Mouse (Mus musculus) forebrain, embryonic 13.5 days (tissue): ENCODE measurements at regions not wholly inside any gene's neighbourhood (a gene's known extent, or its start where the extent isn't known, plus 50 kb on each side); places are given as distances from the start of the nearest gene placed in this dataset.
"Not testable (repeated sequence)": the region's sequence is repeated elsewhere in the genome, so short reads cannot be mapped to it uniquely, and the experiment has no call there.

Experiments used
- ATAC-seq: fragments of 200-750 bp; cut with Nextera tagmentation; 2 replicates; pipeline ENCODE4 v1.8.0; 2017
- H3K27ac ChIP-seq: fragments of 300-500 bp; sonication (generic); 2 replicates; pipeline ENCODE4 v1.5.1; 2015; ENCODE audit warnings: inconsistent platforms, mild to moderate bottlenecking, moderate library complexity
- H3K27me3 ChIP-seq: fragments of 300-500 bp; sonication (generic); 2 replicates; pipeline ENCODE4 v1.6.1; 2015; ENCODE audit warnings: mild to moderate bottlenecking, inconsistent platforms
- H3K36me3 ChIP-seq: fragments of 300-500 bp; sonication (generic); 2 replicates; pipeline ENCODE4 v1.6.1; 2015; ENCODE audit warnings: mild to moderate bottlenecking, inconsistent platforms; ENCODE audit not compliant: poor library complexity, severe bottlenecking
- H3K4me1 ChIP-seq: fragments of 300-500 bp; sonication (generic); 2 replicates; pipeline ENCODE4 v1.6.1; 2015; ENCODE audit warnings: inconsistent platforms
- H3K4me2 ChIP-seq: fragments of 300-500 bp; sonication (generic); 2 replicates; pipeline ENCODE4 v1.6.1; 2015; ENCODE audit warnings: inconsistent platforms, mild to moderate bottlenecking, moderate library complexity
- H3K4me3 ChIP-seq: fragments of 300-500 bp; sonication (generic); 2 replicates; pipeline ENCODE4 v1.5.1; 2015; ENCODE audit warnings: mild to moderate bottlenecking, inconsistent platforms
- H3K9ac ChIP-seq: fragments of 300-500 bp; sonication (generic); 2 replicates; pipeline ENCODE4 v1.6.1; 2015; ENCODE audit warnings: mild to moderate bottlenecking, inconsistent platforms
- H3K9me3 ChIP-seq: fragments of 300-500 bp; sonication (generic); replicated peaks from 2 replicates; pipeline ENCODE4 v1.6.1; 2016; ENCODE audit warnings: inconsistent platforms
- WGBS: fragments of 180-500 bp; shearing (Covaris S2); methylation state at CpG from one replicate; pipeline ENCODE4 v1.1.7; 2015; 5-methylcytosine and 5-hydroxymethylcytosine counted together

GRCm38 (mm10) chr8:8847579-8847978 is 157.3 kb upstream of the Arglu1 start:
- Histone ChIP-seq H3K27ac (no peak overlapping the region), H3K36me3 (no peaks in the 10 kb centered on the region), H3K4me1 (no peaks in the 10 kb centered on the region), H3K9me3 (no peaks in the 10 kb centered on the region), H3K4me3 (no peak overlapping the region), H3K27me3 (peaks cover 22% of the 10 kb centered on the region; the same call in 1 of the 2 replicates), H3K4me2 (no peak overlapping the region), H3K9ac (no peak overlapping the region)
- ATAC-seq = no peak
- 89% methylated on average over 10 of the region's 10 CpGs for WGBS

GRCm38 (mm10) chr8:8842326-8842725 is 152.0 kb upstream of the Arglu1 start:
- Histone ChIP-seq H3K9ac (no peak overlapping the region), H3K9me3 (no peaks in the 10 kb centered on the region), H3K36me3 (no peaks in the 10 kb centered on the region), H3K4me2 (no peak overlapping the region), H3K4me3 (no peak overlapping the region), H3K27ac (no peak overlapping the region), H3K4me1 (no peaks in the 10 kb centered on the region), H3K27me3 (0 out of 2 replicates have a peak, but pooled peaks cover under 1% of the 10 kb centered on the region)
- 58% methylated on average over 2 of the region's 2 CpGs for WGBS
- ATAC-seq = no peak

GRCm38 (mm10) chr8:8836166-8836565 is 145.8 kb upstream of the Arglu1 start:
- H3K27ac ChIP-seq, ATAC-seq, H3K27me3 ChIP-seq, H3K9ac ChIP-seq, H3K4me1 ChIP-seq, H3K4me2 ChIP-seq, H3K4me3 ChIP-seq, H3K9me3 ChIP-seq, H3K36me3 ChIP-seq: not testable (repeated sequence)
- 78% methylated on average over 11 of the region's 11 CpGs for WGBS

GRCm38 (mm10) chr8:8831306-8831705 is 141.0 kb upstream of the Arglu1 start:
- Histone ChIP-seq H3K4me2 (no peak overlapping the region), H3K4me3 (no peak overlapping the region), H3K9me3 (no peaks in the 10 kb centered on the region), H3K36me3 (no peaks in the 10 kb centered on the region), H3K4me1 (peaks cover 6% of the 10 kb centered on the region; the same call in 1 of the 2 replicates), H3K9ac (no peak overlapping the region), H3K27ac (no peak overlapping the region), H3K27me3 (no peaks in the 10 kb centered on the region)
- WGBS = 78% methylated on average over 6 of the region's 6 CpGs
- ATAC-seq = no peak

GRCm38 (mm10) chr8:8829230-8829629 is 138.9 kb upstream of the Arglu1 start:
- no peak overlapping the region for H3K27ac ChIP-seq
- H3K36me3 ChIP-seq = no peaks in the 10 kb centered on the region
- H3K9ac ChIP-seq = no peak overlapping the region
- H3K4me1 ChIP-seq = peaks cover 6% of the 10 kb centered on the region; the same call in 1 of the 2 replicates
- H3K4me3 ChIP-seq = no peak overlapping the region
- no peaks in the 10 kb centered on the region for H3K27me3 ChIP-seq
- no peaks in the 10 kb centered on the region for H3K9me3 ChIP-seq
- no peak overlapping the region for H3K4me2 ChIP-seq
- 49% methylated on average over 14 of the region's 14 CpGs for WGBS
- ATAC-seq = no peak

GRCm38 (mm10) chr8:8827555-8827954 is 137.2 kb upstream of the Arglu1 start:
- ATAC-seq = no peak
- WGBS = 79% methylated on average over 7 of the region's 7 CpGs
- peaks cover 6% of the 10 kb centered on the region; the same call in 1 of the 2 replicates for H3K4me1 ChIP-seq
- no peak overlapping the region for H3K27ac ChIP-seq
- no peaks in the 10 kb centered on the region for H3K36me3 ChIP-seq
- no peak overlapping the region for H3K9ac ChIP-seq
- no peak overlapping the region for H3K4me3 ChIP-seq
- no peak overlapping the region for H3K4me2 ChIP-seq
- no peaks in the 10 kb centered on the region for H3K9me3 ChIP-seq
- no peaks in the 10 kb centered on the region for H3K27me3 ChIP-seq

- Histone ChIP-seq H3K27me3 (no peaks in the 10 kb centered on the region), H3K4me1 (peaks cover 6% of the 10 kb centered on the region; the same call in 1 of the 2 replicates), H3K27ac (no peak overlapping the region), H3K9ac (no peak overlapping the region), H3K9me3 (no peaks in the 10 kb centered on the region), H3K36me3 (no peaks in the 10 kb centered on the region), H3K4me3 (no peak overlapping the region), H3K4me2 (no peak overlapping the region)
- WGBS = 57% methylated on average over 9 of the region's 9 CpGs
- no peak for ATAC-seq
Observed at GRCm38 (mm10) chr8:8826801-8827200, 136.5 kb upstream of the Arglu1 start.

- Histone ChIP-seq H3K27ac (no peak overlapping the region), H3K27me3 (no peaks in the 10 kb centered on the region), H3K9me3 (no peaks in the 10 kb centered on the region), H3K36me3 (no peaks in the 10 kb centered on the region), H3K4me2 (no peak overlapping the region), H3K9ac (no peak overlapping the region), H3K4me1 (peaks cover 13% of the 10 kb centered on the region), H3K4me3 (no peak overlapping the region)
- no peak for ATAC-seq
- WGBS = 84% methylated on average over 5 of the region's 5 CpGs
Observed at GRCm38 (mm10) chr8:8824886-8825285, 134.6 kb upstream of the Arglu1 start.

GRCm38 (mm10) chr8:8821119-8821518 is 130.8 kb upstream of the Arglu1 start:
- no peak for ATAC-seq
- Histone ChIP-seq H3K4me3 (no peak overlapping the region), H3K9ac (no peak overlapping the region), H3K4me1 (peaks cover 7% of the 10 kb centered on the region), H3K4me2 (no peak overlapping the region), H3K36me3 (no peaks in the 10 kb centered on the region), H3K9me3 (no peaks in the 10 kb centered on the region), H3K27ac (no peak overlapping the region), H3K27me3 (no peaks in the 10 kb centered on the region)
- 51% methylated on average over 6 of the region's 6 CpGs for WGBS

- H3K9me3 ChIP-seq = no peaks in the 10 kb centered on the region
- peaks cover 7% of the 10 kb centered on the region for H3K4me1 ChIP-seq
- 81% methylated on average over 6 of the region's 6 CpGs for WGBS
Observed at GRCm38 (mm10) chr8:8820614-8821013, 130.3 kb upstream of the Arglu1 start.

GRCm38 (mm10) chr8:8819233-8819931 is 129.1 kb upstream of the Arglu1 start:
- ATAC-seq = no peak
- no peak overlapping the region for H3K9ac ChIP-seq
- H3K4me1 ChIP-seq = peaks cover 7% of the 10 kb centered on the region
- no peaks in the 10 kb centered on the region for H3K36me3 ChIP-seq
- H3K4me2 ChIP-seq = no peak overlapping the region
- H3K4me3 ChIP-seq = no peak overlapping the region
- no peaks in the 10 kb centered on the region for H3K27me3 ChIP-seq
- H3K9me3 ChIP-seq = no peaks in the 10 kb centered on the region
- H3K27ac ChIP-seq = no peak overlapping the region
- WGBS = 86% methylated on average over 9 of the region's 9 CpGs

More at GRCm38 (mm10) chr8:8820614-8821013, 130.3 kb upstream of the Arglu1 start:
- Histone ChIP-seq H3K4me2 (no peak overlapping the region), H3K27me3 (no peaks in the 10 kb centered on the region), H3K36me3 (no peaks in the 10 kb centered on the region), H3K4me3 (no peak overlapping the region), H3K27ac (no peak overlapping the region), H3K9ac (no peak overlapping the region)
- ATAC-seq = 0 out of 2 replicates have a peak, but pooled peaks have one; percentile 27

GRCm38 (mm10) chr8:8812807-8813167 is 122.5 kb upstream of the Arglu1 start:
- Histone ChIP-seq H3K36me3 (no peaks in the 10 kb centered on the region), H3K27me3 (no peaks in the 10 kb centered on the region), H3K4me1 (no peaks in the 10 kb centered on the region), H3K9me3 (no peaks in the 10 kb centered on the region), H3K27ac (no peak overlapping the region), H3K9ac (no peak overlapping the region), H3K4me3 (no peak overlapping the region), H3K4me2 (no peak overlapping the region)
- WGBS = 85% methylated on average over 5 of the region's 5 CpGs
- no peak for ATAC-seq
